In genomic region chr11:97995564-97996288, GRCm38 (mm10) we compare ENCODE assay signal across 7 mouse cellular contexts. TPM values are rescaled to one million over a fixed set of nuclear protein-coding genes. Genes with fewer than 3 reads are reported as not detected.
DNase-seq lines count a peak whose midpoint lies in the region; ATAC-seq and TF ChIP-seq lines count a peak whose summit lies in the region.

TSS of gene Arl5c (minus strand) at chr11:97996181.

- WGBS in forebrain, embryonic 11.5 days = 1% methylated on average over 26 of the region's 26 CpGs
- under 1% methylated on average over 26 of the region's 26 CpGs for WGBS in hindbrain, embryonic 12.5 days
- 2% methylated on average over 26 of the region's 26 CpGs for WGBS in liver, embryonic 15.5 days (ENCODE audit: insufficient replicate concordance)
- under 1% methylated on average over 26 of the region's 26 CpGs for WGBS in neural tube, embryonic 11.5 days

- in situ Hi-C loops in CH12.LX (cut with MboI; ENCODE audit: low pct_ligation_motif_present, low pct_unique_long_range_greater_than_20kb, low sequenced_read_pairs) = no loop called here

- peak; percentile 18 for TF ChIP-seq RAD21 in CH12.LX (IDR thresholded peaks at IDR 0.05; ENCODE audit: low read depth, low read length)

- H3K4me1 ChIP-seq in CH12.LX (ENCODE audit: control insufficient read depth in 1 of 2, insufficient read depth in 2 of 2) = peaks cover 26 to 69% of the 10 kb centered on the region in 2 experiments
- H3K4me1 ChIP-seq in forebrain, embryonic 11.5 days (replicated peaks; ENCODE audit: control insufficient read depth, insufficient read depth, low read length) = 0 out of 2 replicates have a peak, but pooled peaks cover 2% of the 10 kb centered on the region
- peaks cover 21% of the 10 kb centered on the region for H3K4me1 ChIP-seq in hindbrain, embryonic 12.5 days
- H3K4me1 ChIP-seq in liver, embryonic 15.5 days (replicated peaks) = peaks cover 52% of the 10 kb centered on the region
- no peaks in the 10 kb centered on the region for H3K4me1 ChIP-seq in neural tube, embryonic 11.5 days (ENCODE audit: control insufficient read depth, insufficient read depth, low read length)

- peak within 1 kb of the TSS; percentile 84 for H3K9ac ChIP-seq in CH12.LX (ENCODE audit: insufficient read depth, low read depth)
- peak within 1 kb of the TSS; percentile 55 for H3K9ac ChIP-seq in forebrain, embryonic 11.5 days (ENCODE audit: low read length)
- peak within 1 kb of the TSS; percentile 54 for H3K9ac ChIP-seq in hindbrain, embryonic 12.5 days
- peak within 1 kb of the TSS; percentile 18; the same call in 1 of the 2 replicates for H3K9ac ChIP-seq in liver, embryonic 15.5 days
- peak within 1 kb of the TSS; percentile 50 for H3K9ac ChIP-seq in neural tube, embryonic 11.5 days (ENCODE audit: low read length)

- peaks cover 4 to 18% of the 10 kb centered on the region in 2 experiments for H3K36me3 ChIP-seq in CH12.LX (replicated peaks in 1 of 2; ENCODE audit: control insufficient read depth in 1 of 2, insufficient read depth in 1 of 2, low read length in 1 of 2)
- H3K36me3 ChIP-seq in forebrain, embryonic 11.5 days (ENCODE audit: control insufficient read depth, insufficient read depth, low read length) = no peaks in the 10 kb centered on the region
- H3K36me3 ChIP-seq in hindbrain, embryonic 12.5 days = no peaks in the 10 kb centered on the region
- no peaks in the 10 kb centered on the region for H3K36me3 ChIP-seq in liver, embryonic 15.5 days (replicated peaks)
- H3K36me3 ChIP-seq in neural tube, embryonic 11.5 days (ENCODE audit: control insufficient read depth, insufficient read depth, low read length) = no peaks in the 10 kb centered on the region

- intact Hi-C loops in left cerebral cortex, postnatal 14 days (cut with DNase I) = no loop called here

- TF ChIP-seq POLR2A in CH12.LX (IDR thresholded peaks at IDR 0.05; ENCODE audit: low read depth, low read length) = peak; percentile 63

- H3K79me2 ChIP-seq in CH12.LX (replicated peaks; ENCODE audit: control insufficient read depth, extremely low read depth, insufficient read depth, poor library complexity, severe bottlenecking) = no peaks in the 10 kb centered on the region

- no peak for TF ChIP-seq EP300 in CH12.LX (IDR thresholded peaks at IDR 0.05; ENCODE audit: low read length)

- dilution Hi-C loops in CH12.LX (cut with MboI; ENCODE audit: extremely low pct_ligation_motif_present, extremely low pct_unique_long_range_greater_than_20kb, low sequenced_read_pairs) = no loop called here

- DNase-seq in A20 (ENCODE audit: low read depth, low spot score) (peak; percentile 91), CH12.LX (ENCODE audit: extremely low read depth) (peak; percentile 67)
- peak; percentile 71 for DNase-seq in forebrain, embryonic 11.5 days (ENCODE audit: low spot score)
- peak; percentile 56 for DNase-seq in neural tube, embryonic 11.5 days (ENCODE audit: low spot score)
- no peak for DNase-seq in left cerebral cortex, postnatal 14 days (ENCODE audit: low spot score in 2 of 2)

- peak within 1 kb of the TSS; percentile 65 to 76 (median 75) for H3K4me3 ChIP-seq in CH12.LX (replicated peaks in 1 of 3; ENCODE audit: low read depth in 2 of 3, low read length in 2 of 3, poor library complexity in 1 of 3)
- H3K4me3 ChIP-seq in forebrain, embryonic 11.5 days (ENCODE audit: low read depth, low read length) = peak within 1 kb of the TSS; percentile 42
- H3K4me3 ChIP-seq in hindbrain, embryonic 12.5 days = peak within 1 kb of the TSS; percentile 31
- H3K4me3 ChIP-seq in liver, embryonic 15.5 days (replicated peaks) = peak within 1 kb of the TSS; percentile 48
- peak within 1 kb of the TSS; percentile 38 for H3K4me3 ChIP-seq in neural tube, embryonic 11.5 days (ENCODE audit: low read depth, low read length)

- peak; percentile 29 to 64; a peak in 3 of 4 replicates for TF ChIP-seq CTCF in CH12.LX (conservative IDR thresholded peaks at IDR 0.05 in 1 of 2, IDR thresholded peaks at IDR 0.05 in 1 of 2; ENCODE audit: low read depth in 2 of 2, low read length in 2 of 2)

- peak within 1 kb of the TSS; percentile 85 for H3K27ac ChIP-seq in CH12.LX (ENCODE audit: insufficient read depth, low read depth)
- no peak within 1 kb of the TSS for H3K27ac ChIP-seq in forebrain, embryonic 11.5 days (ENCODE audit: low read depth, low read length)
- no peak within 1 kb of the TSS for H3K27ac ChIP-seq in hindbrain, embryonic 12.5 days
- 0 out of 2 replicates have a peak within 1 kb of the TSS, but pooled peaks have one; percentile 20 for H3K27ac ChIP-seq in liver, embryonic 15.5 days (replicated peaks)
- no peak within 1 kb of the TSS for H3K27ac ChIP-seq in neural tube, embryonic 11.5 days (ENCODE audit: low read depth, low read length)

- peak; percentile 55; the same call in 1 of the 2 replicates for ATAC-seq in forebrain, embryonic 11.5 days (replicated peaks; ENCODE audit: low FRiP score)
- ATAC-seq in hindbrain, embryonic 12.5 days (ENCODE audit: low FRiP score) = 0 out of 2 replicates have a peak, but pooled peaks have one; percentile 38
- ATAC-seq in liver, embryonic 15.5 days (ENCODE audit: insufficient read depth) = peak; percentile 16; the same call in 1 of the 2 replicates
- no peak for ATAC-seq in neural tube, embryonic 11.5 days (ENCODE audit: insufficient read depth, low FRiP score, low TSS enrichment)

- H3K4me2 ChIP-seq in CH12.LX (ENCODE audit: insufficient read depth, low read depth, poor library complexity, severe bottlenecking) = peak within 1 kb of the TSS; percentile 92
- H3K4me2 ChIP-seq in forebrain, embryonic 11.5 days (ENCODE audit: low read depth, low read length, severe bottlenecking) = peak within 1 kb of the TSS; percentile 81
- peak within 1 kb of the TSS; percentile 85 for H3K4me2 ChIP-seq in hindbrain, embryonic 12.5 days (replicated peaks)
- peak within 1 kb of the TSS; percentile 68 for H3K4me2 ChIP-seq in liver, embryonic 15.5 days
- peak within 1 kb of the TSS; percentile 85 for H3K4me2 ChIP-seq in neural tube, embryonic 11.5 days (ENCODE audit: low read depth)

- no peaks in the 10 kb centered on the region for H3K27me3 ChIP-seq in CH12.LX (replicated peaks)
- H3K27me3 ChIP-seq in forebrain, embryonic 11.5 days (ENCODE audit: control insufficient read depth, insufficient read depth, low read length) = no peaks in the 10 kb centered on the region; the same call in 1 of the 2 replicates
- H3K27me3 ChIP-seq in hindbrain, embryonic 12.5 days = peaks cover 15% of the 10 kb centered on the region; the same call in 1 of the 2 replicates
- peaks cover 45% of the 10 kb centered on the region for H3K27me3 ChIP-seq in liver, embryonic 15.5 days
- no peaks in the 10 kb centered on the region; the same call in 1 of the 2 replicates for H3K27me3 ChIP-seq in neural tube, embryonic 11.5 days (ENCODE audit: control insufficient read depth, insufficient read depth, low read length)

- H3K9me3 ChIP-seq in CH12.LX (replicated peaks; ENCODE audit: low read length) = no peaks in the 10 kb centered on the region
- H3K9me3 ChIP-seq in forebrain, embryonic 11.5 days (ENCODE audit: control insufficient read depth, low read length) = no peaks in the 10 kb centered on the region
- H3K9me3 ChIP-seq in hindbrain, embryonic 12.5 days (replicated peaks) = no peaks in the 10 kb centered on the region
- H3K9me3 ChIP-seq in liver, embryonic 15.5 days (replicated peaks) = no peaks in the 10 kb centered on the region
- no peaks in the 10 kb centered on the region for H3K9me3 ChIP-seq in neural tube, embryonic 11.5 days (ENCODE audit: control insufficient read depth, low read length)

TF ChIP-seq in CH12.LX, 34 proteins besides CTCF, POLR2A, EP300 and RAD21 (continues in another document):
- TF ChIP-seq JUND (conservative IDR thresholded peaks at IDR 0.05; ENCODE audit: low read depth, low read length) (no peak), ZKSCAN1 (IDR thresholded peaks at IDR 0.05; ENCODE audit: borderline replicate concordance, low read depth, low read length) (no peak), RCOR1 (conservative IDR thresholded peaks at IDR 0.05; ENCODE audit: low read depth, low read length) (no peak), GABPA (IDR thresholded peaks at IDR 0.05; ENCODE audit: insufficient replicate concordance, low read depth, low read length) (no peak), MAFK (IDR thresholded peaks at IDR 0.05; ENCODE audit: insufficient replicate concordance, low read length) (no peak), KAT2A (IDR thresholded peaks at IDR 0.05; ENCODE audit: insufficient replicate concordance, low read length) (no peak), SIN3A (IDR thresholded peaks at IDR 0.05; ENCODE audit: low read length) (peak; percentile 75; the same call in 1 of the 2 replicates), ZMIZ1 (IDR thresholded peaks at IDR 0.05; ENCODE audit: low read depth, low read length) (peak; percentile 29; the same call in 1 of the 2 replicates), MAX (IDR thresholded peaks at IDR 0.05; ENCODE audit: low read length) (no peak; the same call in 1 of the 2 replicates), MAZ (IDR thresholded peaks at IDR 0.05; ENCODE audit: low read depth, low read length) (peak; percentile 8; the same call in 1 of the 2 replicates), NELFE (IDR thresholded peaks at IDR 0.05; ENCODE audit: low read depth, low read length) (peak; percentile 57; the same call in 1 of the 2 replicates), PAX5 (IDR thresholded peaks at IDR 0.05; ENCODE audit: low read length) (no peak), ETS1 (conservative IDR thresholded peaks at IDR 0.05; ENCODE audit: low read depth, low read length) (peak; percentile 62), MYC (IDR thresholded peaks at IDR 0.05; ENCODE audit: low read depth, low read length) (no peak), TCF12 (IDR thresholded peaks at IDR 0.05; ENCODE audit: low read depth, low read length) (0 out of 2 replicates have a peak, but pooled peaks have one; percentile 45), HCFC1 (IDR thresholded peaks at IDR 0.05; ENCODE audit: low read depth, low read length) (no peak), JUN (IDR thresholded peaks at IDR 0.05; ENCODE audit: insufficient read depth, low read depth, low read length) (no peak), IRF4 (IDR thresholded peaks at IDR 0.05; ENCODE audit: low read depth, low read length) (peak; percentile 78; the same call in 1 of the 2 replicates), ZC3H11A (IDR thresholded peaks at IDR 0.05; ENCODE audit: low read depth, low read length) (no peak)

RNA-seq across cellular contexts. Expression of gene Arl5c, which starts in this region (rescaled TPM):
- total RNA-seq in CH12.LX (2012; rRNA removed) = 28.2 and 28.5 TPM in 2 replicates
- total RNA-seq in CH12.LX (2014; rRNA removed) = 32.2 and 33.1 TPM in 2 replicates
- polyA plus RNA-seq in CH12.LX (2012; ENCODE audit: insufficient read length, low read depth) = 36.1 and 45.5 TPM in 2 replicates
- 10.4 and 12.3 TPM in 2 replicates for polyA plus RNA-seq in forebrain, embryonic 11.5 days (2014; fragmentation: Nextera tagmentation; extraction: Ambion mirVana)
- 5.7 and 7.0 TPM in 2 replicates for polyA plus RNA-seq in hindbrain, embryonic 12.5 days (2016; fragmentation: Nextera tagmentation; extraction: Ambion mirVana)
- 7.4 and 8.3 TPM in 2 replicates for polyA plus RNA-seq in liver, embryonic 15.5 days (2015; fragmentation: Nextera tagmentation; extraction: Ambion mirVana)
- polyA plus RNA-seq in neural tube, embryonic 11.5 days (2014; fragmentation: Nextera tagmentation; extraction: Ambion mirVana) = 10.6 and 14.1 TPM in 2 replicates
- 1 to 10 TPM; 2.2 to 2.3 TPM for total RNA-seq in left cerebral cortex, postnatal 14 days (2021)

Comparison
In these comparisons a context has a peak if more than half of its experiments do, and no peak if none do; other contexts are left out.
1. RNA of gene Arl5c (total RNA-seq): 28.2 to 33.1 TPM in CH12.LX; 2.2 to 2.3 TPM in left cerebral cortex, postnatal 14 days; every median in the first group is over 4 times any median in the second.
2. DNase-seq: peak in A20 (single experiment), CH12.LX (single experiment), forebrain, embryonic 11.5 days (single experiment) and neural tube, embryonic 11.5 days (single experiment); none in left cerebral cortex, postnatal 14 days (0 of 2).
3. H3K27ac ChIP-seq: peak in CH12.LX (single experiment) and liver, embryonic 15.5 days (single experiment); none in forebrain, embryonic 11.5 days (single experiment), hindbrain, embryonic 12.5 days (single experiment) and neural tube, embryonic 11.5 days (single experiment).
4. H3K9ac ChIP-seq: peak in every context shown above with its lines; median percentile 84 in CH12.LX; 55 in forebrain, embryonic 11.5 days; 54 in hindbrain, embryonic 12.5 days; 50 in neural tube, embryonic 11.5 days; 18 in liver, embryonic 15.5 days.
5. Peak in every context shown above with its lines, with median percentiles within 50 percentile points of each other: H3K4me2 ChIP-seq and H3K4me3 ChIP-seq.